9 mouse cellular contexts compared by ENCODE assay signal in the genomic region with DNA sequence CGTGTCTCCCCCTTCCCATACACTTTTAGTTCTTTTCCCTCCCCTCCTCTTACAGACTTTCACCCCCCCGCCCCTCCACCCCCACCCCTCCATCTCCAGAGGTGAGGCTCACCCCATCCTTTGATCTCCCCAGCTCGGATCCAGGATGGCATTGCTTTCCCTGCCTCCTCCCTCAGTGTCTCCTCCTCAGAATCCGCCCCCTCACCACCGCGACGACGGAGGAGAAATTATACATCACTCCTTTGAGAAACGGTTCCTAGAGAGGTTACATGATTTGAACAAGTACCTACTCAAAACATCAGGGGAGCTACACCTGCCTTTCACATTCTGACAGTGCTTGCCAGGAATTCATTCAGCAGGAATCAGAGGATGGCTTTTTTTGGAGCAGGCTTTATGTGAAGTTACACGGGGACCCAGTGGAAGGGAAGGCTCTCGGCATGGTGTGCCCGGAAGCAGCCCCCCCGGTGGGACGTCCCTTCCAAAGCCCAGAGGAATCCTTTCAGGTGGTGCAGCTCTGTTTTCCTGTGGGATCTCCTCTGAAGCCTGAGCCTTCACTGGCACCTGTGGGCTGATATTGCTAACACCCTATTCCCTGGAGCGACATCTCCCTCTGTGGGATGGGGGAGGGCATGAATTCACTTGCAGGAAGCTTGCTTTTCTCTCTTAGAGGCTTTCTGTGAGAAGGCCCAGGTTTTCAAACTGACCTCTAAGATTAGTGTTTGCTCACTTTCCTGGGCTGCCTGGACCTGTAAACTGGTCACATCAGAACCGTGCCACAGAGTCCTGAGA. TPM values are rescaled to one million over a fixed set of nuclear protein-coding genes. Genes with fewer than 3 reads are reported as not detected.
DNase-seq lines count a peak whose midpoint lies in the region; ATAC-seq and TF ChIP-seq lines count a peak whose summit lies in the region.
"Had no signal": no experiment of that assay in that cellular context is flagged by ENCODE, and none has a peak within 500 bp of the region (broad histone marks: within the 10 kb centered on the region; RNA-seq: fewer than 3 reads in every experiment).

No protein-coding gene starts in this region.

- H3K9me3 ChIP-seq in liver, embryonic 12.5 days (replicated peaks), result no peaks in the 10 kb centered on the region

- H3K27me3 ChIP-seq in heart, adult 2 months (ENCODE audit: control insufficient read depth, insufficient read depth, low read length), result no peaks in the 10 kb centered on the region
- peaks cover 26% of the 10 kb centered on the region for H3K27me3 ChIP-seq in liver, embryonic 12.5 days (replicated peaks)

- H3K9ac ChIP-seq in heart, adult 2 months (ENCODE audit: low read depth, low read length), result no peak overlapping the region
- H3K9ac ChIP-seq in liver, embryonic 12.5 days, result no peak overlapping the region

- peak; percentile 55 for TF ChIP-seq CTCF in heart, adult 2 months (IDR thresholded peaks at IDR 0.05)

- H3K27ac ChIP-seq in heart, adult 2 months, result no peak overlapping the region
- no peak overlapping the region for H3K27ac ChIP-seq in liver, embryonic 12.5 days

- TF ChIP-seq POLR2A in heart, adult 2 months (IDR thresholded peaks at IDR 0.05; ENCODE audit: insufficient read depth, low read depth, low read length), result no peak

- peak overlapping the region; percentile 22; the same call in 1 of the 2 replicates for H3K4me2 ChIP-seq in liver, embryonic 12.5 days

- TF ChIP-seq EP300 in heart, adult 2 months (IDR thresholded peaks at IDR 0.05; ENCODE audit: insufficient read depth, low read depth, low read length), result no peak

- WGBS in heart, adult 2 months, result 9% methylated on average over 16 of the region's 16 CpGs
- 9% methylated on average over 15 of the region's 16 CpGs for WGBS in liver, embryonic 12.5 days (ENCODE audit: insufficient replicate concordance)

- ATAC-seq in liver, embryonic 12.5 days, result no peak
- no peak for ATAC-seq in monocyte, adult 5-6 weeks (replicated peaks; ENCODE audit: insufficient number of reproducible peaks, low FRiP score, low TSS enrichment, poor library complexity, severe bottlenecking)

- H3K4me3 ChIP-seq in heart, adult 2 months, result no peak overlapping the region
- no peak overlapping the region for H3K4me3 ChIP-seq in liver, embryonic 12.5 days

- no peaks in the 10 kb centered on the region for H3K36me3 ChIP-seq in heart, adult 2 months (ENCODE audit: control insufficient read depth, insufficient read depth, low read length)
- no peaks in the 10 kb centered on the region for H3K36me3 ChIP-seq in liver, embryonic 12.5 days

- no peak for DNase-seq in heart, adult 2 months
- no peak for DNase-seq in heart, adult 11 months
- peak; percentile 14 for DNase-seq in right cerebral cortex, postnatal 25 days
- DNase-seq in right cerebral cortex, postnatal 4 days, result no peak
- no peak for DNase-seq in T-cell, adult 2 months (ENCODE audit: low spot score)
- DNase-seq in layer of hippocampus, adult 9-11 months, result no peak
- DNase-seq: left cerebral cortex, postnatal 4 days had no signal

- intact Hi-C loops in heart, adult 2 months (cut with DNase I), result loop anchor here (1.0 to 5.0 kb wide), 2 partner anchors 108 to 123 kb away; no protein-coding TSS in a partner anchor

- no peaks in the 10 kb centered on the region for H3K79me2 ChIP-seq in heart, adult 2 months (replicated peaks; ENCODE audit: control insufficient read depth, insufficient read depth, low read length)

- no peaks in the 10 kb centered on the region for H3K4me1 ChIP-seq in heart, adult 2 months (ENCODE audit: control insufficient read depth, insufficient read depth, low read length)
- H3K4me1 ChIP-seq in liver, embryonic 12.5 days, result no peaks in the 10 kb centered on the region; the same call in 1 of the 2 replicates

RNA-seq across cellular contexts. Expression of a gene that starts 12.2 kb away (rescaled TPM):
- total RNA-seq in heart, adult 2 months (2021), result 10 to 100 TPM; 14.3 to 22.4 TPM
- 15.3 and 18.0 TPM in 2 replicates for polyA plus RNA-seq in heart, adult 2 months (2012; rRNA removed)
- 7.9 and 9.3 TPM in 2 replicates for polyA plus RNA-seq in liver, embryonic 12.5 days (2016; fragmentation: Nextera tagmentation; extraction: Ambion mirVana)
- 1.3 to 8.7 TPM (median 3.9 TPM) in 3 replicates for total RNA-seq in monocyte, adult 5-6 weeks (2017)
